Mouse (Mus musculus) stomach, postnatal 0 days (tissue): ENCODE data around the gene Mettl5. TPM values are rescaled to one million over a fixed set of nuclear protein-coding genes. Genes with fewer than 3 reads are reported as not detected.

Source experiments
- ATAC-seq: fragments of 200-750 bp; cut with Nextera tagmentation; 2 replicates; pipeline ENCODE4 v1.8.0; 2017; ENCODE audit not compliant: low FRiP score, low TSS enrichment
- DNase-seq: peaks from one replicate; pipeline ENCODE4 v3.0.0-alpha.2; 2016; ENCODE audit warnings: low spot score
- H3K27ac ChIP-seq: fragments of 300-500 bp; sonication (generic); replicated peaks from 2 replicates; pipeline ENCODE4 v1.5.1; 2014; ENCODE audit warnings: mild to moderate bottlenecking, control low read depth
- H3K27me3 ChIP-seq: fragments of 300-500 bp; sonication (generic); 2 replicates; pipeline ENCODE4 v1.6.1; 2014; ENCODE audit warnings: low read length; ENCODE audit not compliant: control insufficient read depth, insufficient read depth
- H3K36me3 ChIP-seq: fragments of 300-500 bp; sonication (generic); 2 replicates; pipeline ENCODE4 v1.6.1; 2014; ENCODE audit warnings: low read length, mixed read lengths; ENCODE audit not compliant: control insufficient read depth, insufficient read depth
- H3K4me1 ChIP-seq: fragments of 300-500 bp; sonication (generic); replicated peaks from 2 replicates; pipeline ENCODE4 v1.6.1; 2014; ENCODE audit warnings: antibody characterized with exemption; ENCODE audit not compliant: control insufficient read depth, insufficient read depth
- H3K4me2 ChIP-seq: fragments of 300-500 bp; sonication (generic); replicated peaks from 2 replicates; pipeline ENCODE4 v1.6.1; 2014; ENCODE audit warnings: low read depth, mild to moderate bottlenecking, control low read depth, moderate library complexity
- H3K4me3 ChIP-seq: fragments of 300-500 bp; sonication (generic); 2 replicates; pipeline ENCODE4 v1.5.1; 2014; ENCODE audit warnings: low read depth, low read length, control low read depth
- H3K9ac ChIP-seq: fragments of 300-500 bp; sonication (generic); 2 replicates; pipeline ENCODE4 v1.6.1; 2014; ENCODE audit warnings: mild to moderate bottlenecking, low read length, control low read depth, mixed read lengths
- H3K9me3 ChIP-seq: fragments of 300-500 bp; sonication (generic); 2 replicates; pipeline ENCODE4 v1.6.1; 2016; ENCODE audit warnings: low read length; ENCODE audit not compliant: control insufficient read depth
- CTCF ChIP-seq: IDR thresholded peaks from 2 replicates; pipeline ENCODE4 v1.5.1; 2016; ENCODE audit warnings: antibody characterized with exemption, low read depth, mild to moderate bottlenecking, moderate library complexity
- EP300 ChIP-seq: optimal IDR thresholded peaks from 2 replicates; pipeline ENCODE3; 2016; ENCODE audit warnings: antibody characterized with exemption
- WGBS: fragments of 180-500 bp; shearing (Covaris S2); extraction: QIAGEN DNeasy Blood & Tissue Kit; methylation state at CpG from one replicate; pipeline ENCODE4 v1.1.7; 2014; 5-methylcytosine and 5-hydroxymethylcytosine counted together
- polyA plus RNA-seq: library from polyadenylated mRNA; unstranded; fragments of >200 nt; fragmentation: Nextera tagmentation; extraction: Ambion mirVana; gene quantifications from 2 replicates; pipeline ENCODE4 v1.2.1, GENCODE M21; 2015

Mettl5 gene
- polyA plus RNA-seq, 1 experiment from 2014 or later, result 32.0 TPM

- WGBS, result 76% methylated on average over 2 of the region's 2 CpGs
- TF ChIP-seq CTCF, result peak; percentile 53
- TF ChIP-seq EP300, result no peak
- Histone ChIP-seq H3K4me2 (no peak overlapping the region), H3K9ac (peak overlapping the region; percentile 18; the same call in 1 of the 2 replicates), H3K36me3 (no peaks in the 10 kb centered on the region), H3K27ac (no peak overlapping the region), H3K27me3 (no peaks in the 10 kb centered on the region), H3K9me3 (no peaks in the 10 kb centered on the region), H3K4me1 (no peaks in the 10 kb centered on the region), H3K4me3 (no peak overlapping the region)
- DNase-seq (peak; percentile 44), ATAC-seq (peak; percentile 52; the same call in 1 of the 2 replicates)
Measured at GRCm38 (mm10) chr2:69851427-69852058, 33.9 kb downstream of the Mettl5 start.

GRCm38 (mm10) chr2:69849215-69849614, 36.2 kb downstream of the Mettl5 start:
- WGBS, result 51% methylated on average over 6 of the region's 6 CpGs
- H3K4me3 ChIP-seq, result no peak overlapping the region
- no peak overlapping the region for H3K27ac ChIP-seq
- no peaks in the 10 kb centered on the region for H3K9me3 ChIP-seq
- no peaks in the 10 kb centered on the region for H3K36me3 ChIP-seq
- H3K4me1 ChIP-seq, result no peaks in the 10 kb centered on the region
- no peak overlapping the region for H3K9ac ChIP-seq
- H3K27me3 ChIP-seq, result no peaks in the 10 kb centered on the region
- no peak for TF ChIP-seq EP300
- TF ChIP-seq CTCF, result no peak
- ATAC-seq, result no peak
- no peak for DNase-seq
- no peak overlapping the region for H3K4me2 ChIP-seq

DNA sequence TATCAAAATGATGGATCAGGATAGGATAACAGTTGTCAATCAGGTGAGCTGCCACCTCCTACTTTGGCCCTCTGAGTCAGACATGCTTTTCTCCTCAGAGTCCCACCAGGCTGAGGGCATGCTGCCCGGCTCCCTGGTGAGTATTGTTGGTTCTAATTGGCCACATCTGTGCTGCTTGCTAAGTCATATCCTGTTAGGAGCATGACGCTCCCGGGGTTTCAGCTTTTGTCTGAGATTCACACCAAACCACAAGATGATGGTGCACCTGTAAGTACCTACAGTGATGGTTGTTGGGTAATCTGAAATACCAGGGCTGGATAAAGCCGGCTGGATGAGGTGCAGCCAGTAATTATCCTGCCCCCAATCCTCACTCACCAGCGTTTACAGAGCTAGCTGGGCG, 45.2 kb downstream of the Mettl5 start:
- Histone ChIP-seq H3K4me3 (no peak overlapping the region), H3K9me3 (no peaks in the 10 kb centered on the region), H3K4me2 (no peak overlapping the region), H3K27ac (no peak overlapping the region), H3K27me3 (no peaks in the 10 kb centered on the region), H3K9ac (no peak overlapping the region), H3K4me1 (no peaks in the 10 kb centered on the region), H3K36me3 (no peaks in the 10 kb centered on the region)
- peak; percentile 18; the same call in 1 of the 2 replicates for ATAC-seq
- WGBS, result 30% methylated on average over 6 of the region's 6 CpGs
- TF ChIP-seq CTCF (no peak), EP300 (no peak)
- no peak for DNase-seq

- DNase-seq, result no peak
- no peak for ATAC-seq
- no peaks in the 10 kb centered on the region for H3K27me3 ChIP-seq
- no peaks in the 10 kb centered on the region for H3K4me1 ChIP-seq
- no peak overlapping the region for H3K4me2 ChIP-seq
- H3K4me3 ChIP-seq, result no peak overlapping the region
- H3K36me3 ChIP-seq, result peaks cover 2% of the 10 kb centered on the region; the same call in 1 of the 2 replicates
- H3K9ac ChIP-seq, result no peak overlapping the region
- no peaks in the 10 kb centered on the region for H3K9me3 ChIP-seq
- no peak overlapping the region for H3K27ac ChIP-seq
- TF ChIP-seq EP300 (no peak), CTCF (no peak)
Measured at GRCm38 (mm10) chr2:69838707-69839106, 46.7 kb downstream of the Mettl5 start.

GRCm38 (mm10) chr2:69837996-69838395, 47.4 kb downstream of the Mettl5 start:
- no peak overlapping the region for H3K4me3 ChIP-seq
- H3K9me3 ChIP-seq, result no peaks in the 10 kb centered on the region
- no peak for TF ChIP-seq EP300
- peak; percentile 45 for TF ChIP-seq CTCF
- DNase-seq (no peak), ATAC-seq (no peak)
- 48% methylated on average over 3 of the region's 3 CpGs for WGBS
- no peak overlapping the region for H3K9ac ChIP-seq
- H3K4me2 ChIP-seq, result no peak overlapping the region
- H3K4me1 ChIP-seq, result no peaks in the 10 kb centered on the region
- peaks cover 6% of the 10 kb centered on the region; the same call in 1 of the 2 replicates for H3K36me3 ChIP-seq
- no peaks in the 10 kb centered on the region for H3K27me3 ChIP-seq
- H3K27ac ChIP-seq, result no peak overlapping the region

DNA sequence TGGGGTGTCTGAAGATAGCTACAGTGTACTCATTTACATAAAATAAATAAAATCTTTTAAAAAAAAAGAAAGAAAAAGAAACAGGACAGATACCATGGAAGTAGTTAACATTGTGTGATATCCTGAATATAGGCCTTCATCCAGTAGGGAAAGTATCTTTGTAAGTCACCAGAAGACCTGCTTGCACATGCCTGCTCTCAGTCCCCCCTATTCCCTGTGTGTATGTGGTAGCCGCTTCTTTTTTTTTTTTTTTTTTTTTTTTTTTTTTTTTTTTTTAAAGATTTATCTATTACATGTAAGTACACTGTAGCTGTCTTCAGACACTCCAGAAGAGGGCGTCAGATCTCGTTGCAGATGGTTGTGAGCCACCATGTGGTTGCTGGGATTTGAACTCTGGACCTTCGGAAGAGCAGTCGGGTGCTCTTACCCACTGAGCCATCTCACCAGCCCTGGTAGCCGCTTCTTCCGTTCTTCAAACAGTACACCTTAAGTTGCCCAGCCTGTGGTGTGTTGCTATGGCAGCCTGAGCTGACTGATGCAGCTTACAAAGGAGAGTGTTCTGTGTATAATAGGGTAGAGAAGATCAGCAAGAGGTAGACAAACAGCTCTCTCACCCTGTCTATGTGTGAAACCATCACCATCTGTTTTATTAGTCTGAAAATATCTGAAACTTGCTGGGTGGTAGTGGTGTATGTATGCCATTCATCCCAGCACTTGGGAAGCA, 48.0 kb downstream of the Mettl5 start:
- H3K4me2 ChIP-seq, result no peak overlapping the region
- no peaks in the 10 kb centered on the region for H3K9me3 ChIP-seq
- no peak overlapping the region for H3K4me3 ChIP-seq
- H3K4me1 ChIP-seq, result no peaks in the 10 kb centered on the region
- 72% methylated on average over 7 of the region's 7 CpGs for WGBS
- H3K9ac ChIP-seq, result no peak overlapping the region
- TF ChIP-seq CTCF (no peak), EP300 (no peak)
- ATAC-seq (no peak), DNase-seq (no peak)
- H3K27me3 ChIP-seq, result no peaks in the 10 kb centered on the region
- peaks cover 6% of the 10 kb centered on the region; the same call in 1 of the 2 replicates for H3K36me3 ChIP-seq
- no peak overlapping the region for H3K27ac ChIP-seq
